Mouse (Mus musculus): ENCODE data around the gene Pwwp2b. TPM values are rescaled to one million over a fixed set of nuclear protein-coding genes. Genes with fewer than 3 reads are reported as not detected.
A peak's percentile ranks its signal among the peaks of the same experiment; 100 is the strongest.

Pwwp2b gene
- polyA plus RNA-seq, 1 experiment from 2014 or later: 16.8 TPM

GRCm38 (mm10) chr7:139221072-139221471 is 27.2 kb upstream of the Pwwp2b start:
- ATAC-seq (ENCODE audit: low read depth): no peak
- no peak overlapping the region; the same call in 1 of the 2 replicates for H3K27ac ChIP-seq (ENCODE audit: low read length)
- WGBS: 58% methylated on average over 5 of the region's 5 CpGs
- H3K4me2 ChIP-seq (ENCODE audit: low read depth, low read length): no peak overlapping the region
- no peaks in the 10 kb centered on the region for H3K36me3 ChIP-seq (ENCODE audit: control insufficient read depth, insufficient read depth, low read length)
- no peak overlapping the region for H3K9ac ChIP-seq (ENCODE audit: low read length)
- H3K27me3 ChIP-seq (ENCODE audit: control insufficient read depth, insufficient read depth, low read depth, low read length): no peaks in the 10 kb centered on the region
- no peaks in the 10 kb centered on the region for H3K9me3 ChIP-seq (ENCODE audit: control insufficient read depth, low read length)
- H3K4me1 ChIP-seq (replicated peaks; ENCODE audit: control insufficient read depth, insufficient read depth, low read length): peaks cover 10% of the 10 kb centered on the region
- H3K4me3 ChIP-seq (ENCODE audit: low read length): no peak overlapping the region

GRCm38 (mm10) chr7:139221856-139222255 is 26.4 kb upstream of the Pwwp2b start:
- H3K4me1 ChIP-seq (replicated peaks; ENCODE audit: control insufficient read depth, insufficient read depth, low read length): peaks cover 10% of the 10 kb centered on the region
- no peak overlapping the region for H3K9ac ChIP-seq (ENCODE audit: low read length)
- no peaks in the 10 kb centered on the region for H3K9me3 ChIP-seq (ENCODE audit: control insufficient read depth, low read length)
- no peak overlapping the region for H3K4me2 ChIP-seq (ENCODE audit: low read depth, low read length)
- WGBS: 89% methylated on average over 2 of the region's 2 CpGs
- no peaks in the 10 kb centered on the region for H3K36me3 ChIP-seq (ENCODE audit: control insufficient read depth, insufficient read depth, low read length)
- H3K4me3 ChIP-seq (ENCODE audit: low read length): no peak overlapping the region
- no peak overlapping the region for H3K27ac ChIP-seq (ENCODE audit: low read length)
- no peaks in the 10 kb centered on the region for H3K27me3 ChIP-seq (ENCODE audit: control insufficient read depth, insufficient read depth, low read depth, low read length)
- ATAC-seq (ENCODE audit: low read depth): no peak

- Histone ChIP-seq H3K27me3 (ENCODE audit: control insufficient read depth, insufficient read depth, low read depth, low read length) (no peaks in the 10 kb centered on the region), H3K9me3 (ENCODE audit: control insufficient read depth, low read length) (no peaks in the 10 kb centered on the region), H3K4me1 (replicated peaks; ENCODE audit: control insufficient read depth, insufficient read depth, low read length) (peaks cover 10% of the 10 kb centered on the region), H3K27ac (ENCODE audit: low read length) (no peak overlapping the region), H3K36me3 (ENCODE audit: control insufficient read depth, insufficient read depth, low read length) (no peaks in the 10 kb centered on the region), H3K9ac (ENCODE audit: low read length) (no peak overlapping the region), H3K4me3 (ENCODE audit: low read length) (no peak overlapping the region), H3K4me2 (ENCODE audit: low read depth, low read length) (no peak overlapping the region)
- ATAC-seq (ENCODE audit: low read depth): no peak
- WGBS: 74% methylated on average over 4 of the region's 4 CpGs
These were observed 25.9 kb upstream of the Pwwp2b start for GRCm38 (mm10) chr7:139222341-139222740.

- no peaks in the 10 kb centered on the region for H3K27me3 ChIP-seq (ENCODE audit: control insufficient read depth, insufficient read depth, low read depth, low read length)
- H3K9ac ChIP-seq (ENCODE audit: low read length): no peak overlapping the region
- H3K36me3 ChIP-seq (ENCODE audit: control insufficient read depth, insufficient read depth, low read length): no peaks in the 10 kb centered on the region
- peaks cover 16% of the 10 kb centered on the region for H3K4me1 ChIP-seq (replicated peaks; ENCODE audit: control insufficient read depth, insufficient read depth, low read length)
- no peaks in the 10 kb centered on the region for H3K9me3 ChIP-seq (ENCODE audit: control insufficient read depth, low read length)
- ATAC-seq (ENCODE audit: low read depth): no peak
- H3K4me3 ChIP-seq (ENCODE audit: low read length): no peak overlapping the region
- no peak overlapping the region for H3K27ac ChIP-seq (ENCODE audit: low read length)
- WGBS: 68% methylated on average over 1 of the region's 1 CpGs
- H3K4me2 ChIP-seq (ENCODE audit: low read depth, low read length): no peak overlapping the region
These were observed 24.2 kb upstream of the Pwwp2b start for GRCm38 (mm10) chr7:139224070-139224469.

GRCm38 (mm10) chr7:139224725-139225124 is 23.6 kb upstream of the Pwwp2b start:
- peak overlapping the region; percentile 15; the same call in 1 of the 2 replicates for H3K27ac ChIP-seq (ENCODE audit: low read length)
- H3K4me3 ChIP-seq (ENCODE audit: low read length): no peak overlapping the region
- 32% methylated on average over 8 of the region's 8 CpGs for WGBS
- H3K9me3 ChIP-seq (ENCODE audit: control insufficient read depth, low read length): no peaks in the 10 kb centered on the region
- H3K4me2 ChIP-seq (ENCODE audit: low read depth, low read length): no peak overlapping the region
- peaks cover 16% of the 10 kb centered on the region for H3K4me1 ChIP-seq (replicated peaks; ENCODE audit: control insufficient read depth, insufficient read depth, low read length)
- ATAC-seq (ENCODE audit: low read depth): 0 out of 2 replicates have a peak, but pooled peaks have one; percentile 24
- H3K36me3 ChIP-seq (ENCODE audit: control insufficient read depth, insufficient read depth, low read length): no peaks in the 10 kb centered on the region
- no peak overlapping the region for H3K9ac ChIP-seq (ENCODE audit: low read length)
- H3K27me3 ChIP-seq (ENCODE audit: control insufficient read depth, insufficient read depth, low read depth, low read length): no peaks in the 10 kb centered on the region

GRCm38 (mm10) chr7:139226416-139226815 is 21.9 kb upstream of the Pwwp2b start:
- ATAC-seq (ENCODE audit: low read depth): no peak
- no peak overlapping the region for H3K9ac ChIP-seq (ENCODE audit: low read length)
- no peak overlapping the region for H3K4me2 ChIP-seq (ENCODE audit: low read depth, low read length)
- WGBS: 81% methylated on average over 7 of the region's 7 CpGs
- no peaks in the 10 kb centered on the region for H3K36me3 ChIP-seq (ENCODE audit: control insufficient read depth, insufficient read depth, low read length)
- no peak overlapping the region for H3K4me3 ChIP-seq (ENCODE audit: low read length)
- H3K4me1 ChIP-seq (replicated peaks; ENCODE audit: control insufficient read depth, insufficient read depth, low read length): peaks cover 15% of the 10 kb centered on the region
- no peaks in the 10 kb centered on the region for H3K9me3 ChIP-seq (ENCODE audit: control insufficient read depth, low read length)
- no peaks in the 10 kb centered on the region for H3K27me3 ChIP-seq (ENCODE audit: control insufficient read depth, insufficient read depth, low read depth, low read length)
- no peak overlapping the region for H3K27ac ChIP-seq (ENCODE audit: low read length)

- Histone ChIP-seq H3K27ac (ENCODE audit: low read length) (peak overlapping the region; percentile 65), H3K9ac (ENCODE audit: low read length) (0 out of 2 replicates have a peak overlapping the region, but pooled peaks have one; percentile 8), H3K27me3 (ENCODE audit: control insufficient read depth, insufficient read depth, low read depth, low read length) (no peaks in the 10 kb centered on the region), H3K4me3 (ENCODE audit: low read length) (no peak overlapping the region), H3K9me3 (ENCODE audit: control insufficient read depth, low read length) (no peaks in the 10 kb centered on the region), H3K4me1 (replicated peaks; ENCODE audit: control insufficient read depth, insufficient read depth, low read length) (peaks cover 15% of the 10 kb centered on the region), H3K36me3 (ENCODE audit: control insufficient read depth, insufficient read depth, low read length) (no peaks in the 10 kb centered on the region), H3K4me2 (ENCODE audit: low read depth, low read length) (no peak overlapping the region)
- peak; percentile 24; the same call in 1 of the 2 replicates for ATAC-seq (ENCODE audit: low read depth)
- 39% methylated on average over 6 of the region's 6 CpGs for WGBS
These were observed 19.7 kb upstream of the Pwwp2b start for GRCm38 (mm10) chr7:139228447-139229171.

GRCm38 (mm10) chr7:139229837-139230236 is 18.4 kb upstream of the Pwwp2b start:
- Histone ChIP-seq H3K4me2 (ENCODE audit: low read depth, low read length) (no peak overlapping the region), H3K4me3 (ENCODE audit: low read length) (no peak overlapping the region), H3K36me3 (ENCODE audit: control insufficient read depth, insufficient read depth, low read length) (no peaks in the 10 kb centered on the region), H3K9me3 (ENCODE audit: control insufficient read depth, low read length) (no peaks in the 10 kb centered on the region), H3K4me1 (replicated peaks; ENCODE audit: control insufficient read depth, insufficient read depth, low read length) (peaks cover 24% of the 10 kb centered on the region), H3K27me3 (ENCODE audit: control insufficient read depth, insufficient read depth, low read depth, low read length) (no peaks in the 10 kb centered on the region), H3K9ac (ENCODE audit: low read length) (no peak overlapping the region), H3K27ac (ENCODE audit: low read length) (no peak overlapping the region)
- no peak for ATAC-seq (ENCODE audit: low read depth)
- WGBS: 58% methylated on average over 5 of the region's 5 CpGs

- H3K9me3 ChIP-seq (ENCODE audit: control insufficient read depth, low read length): no peaks in the 10 kb centered on the region
- no peaks in the 10 kb centered on the region for H3K36me3 ChIP-seq (ENCODE audit: control insufficient read depth, insufficient read depth, low read length)
- peaks cover 22% of the 10 kb centered on the region for H3K4me1 ChIP-seq (replicated peaks; ENCODE audit: control insufficient read depth, insufficient read depth, low read length)
- no peak overlapping the region for H3K9ac ChIP-seq (ENCODE audit: low read length)
- H3K27ac ChIP-seq (ENCODE audit: low read length): no peak overlapping the region
- H3K4me2 ChIP-seq (ENCODE audit: low read depth, low read length): no peak overlapping the region
- H3K27me3 ChIP-seq (ENCODE audit: control insufficient read depth, insufficient read depth, low read depth, low read length): no peaks in the 10 kb centered on the region
- no peak for ATAC-seq (ENCODE audit: low read depth)
- H3K4me3 ChIP-seq (ENCODE audit: low read length): no peak overlapping the region
- WGBS: 68% methylated on average over 12 of the region's 12 CpGs
These were observed 18.0 kb upstream of the Pwwp2b start for GRCm38 (mm10) chr7:139230241-139230640.

Measured in lung, embryonic 16.5 days (tissue).